Mouse (Mus musculus) erythroblast, embryonic 14.5 days (primary cell): Measurements from ENCODE around the gene Xylt1.

Experiments used
- GATA1 ChIP-seq: IDR thresholded peaks from 2 replicates; pipeline ENCODE4 v1.6.1; 2012; ENCODE audit warnings: low read length, inconsistent platforms, mixed read lengths
- TAL1 ChIP-seq: IDR thresholded peaks from 3 replicates; pipeline ENCODE4 v1.6.1; 2012; ENCODE audit warnings: low read length, inconsistent platforms, mixed read lengths

GRCm38 (mm10) chr7:117588426-117588825, 207.6 kb downstream of the Xylt1 start:
- TF ChIP-seq GATA1 = no peak
- TF ChIP-seq TAL1 = no peak
